Mouse (Mus musculus) naive thymus-derived CD4-positive, alpha-beta T cell, adult 2 months (primary cell): ENCODE results near the gene Spock3.
"Not testable (repeated sequence)": the region's sequence is repeated elsewhere in the genome, so short reads cannot be mapped to it uniquely, and the experiment has no call there.

ENCODE experiments used
- DNase-seq: peaks from one replicate; pipeline ENCODE4 v3.0.0-alpha.2; 2011; ENCODE audit warnings: low read depth

The Spock3 gene

GRCm38 (mm10) chr8:62950709-62951108, at the start of gene Spock3:
Gene Spock3, plus strand, starts transcription at chr8:62951009.
- no peak for DNase-seq

DNA sequence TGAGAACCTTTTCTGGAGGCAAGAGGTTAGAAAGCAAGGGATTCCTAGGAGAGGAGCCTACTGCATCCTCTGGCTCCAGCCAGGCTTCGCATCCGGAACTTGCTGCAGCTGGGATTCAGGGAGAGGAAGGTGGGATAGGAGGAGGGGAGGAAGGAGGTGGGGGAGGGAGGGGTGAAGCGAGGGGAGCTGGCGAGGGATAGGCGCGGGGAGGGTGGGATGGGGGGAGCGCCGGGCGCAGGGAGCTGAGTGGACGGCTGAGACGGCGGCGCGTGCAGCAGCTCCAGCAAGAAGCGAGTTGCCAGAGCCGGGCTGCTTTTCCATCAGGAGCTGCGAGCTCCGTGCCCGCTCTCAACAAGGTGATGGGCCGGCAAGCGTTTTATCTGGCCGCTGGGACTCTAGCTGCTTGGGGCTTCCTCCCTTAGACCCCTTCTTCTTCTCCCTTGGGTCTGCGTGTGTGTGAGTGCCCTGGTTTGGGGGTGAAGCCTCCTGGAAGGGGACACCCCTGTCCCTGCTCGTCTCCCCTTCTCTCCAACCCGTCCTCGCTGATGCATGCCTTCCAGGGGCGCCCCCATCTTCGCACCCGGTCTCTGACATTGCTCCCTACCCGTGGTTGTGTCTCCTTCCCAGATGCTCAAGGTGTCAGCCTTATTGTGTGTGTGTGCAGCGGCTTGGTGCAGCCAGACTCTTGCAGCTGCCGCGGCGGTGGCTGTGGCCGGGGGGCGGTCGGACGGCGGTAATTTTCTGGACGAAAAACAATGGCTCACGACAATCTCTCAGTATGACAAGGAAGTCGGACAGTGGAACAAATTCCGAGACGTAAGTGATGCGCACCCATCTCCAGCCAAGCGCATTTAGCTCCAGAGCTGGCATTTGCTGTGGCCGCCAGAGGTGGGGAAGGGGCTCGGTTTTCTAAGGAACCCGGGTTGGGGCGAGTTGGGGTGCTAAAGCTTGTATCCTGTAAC, 645 bp downstream of the Spock3 start:
- no peak for DNase-seq

DNA sequence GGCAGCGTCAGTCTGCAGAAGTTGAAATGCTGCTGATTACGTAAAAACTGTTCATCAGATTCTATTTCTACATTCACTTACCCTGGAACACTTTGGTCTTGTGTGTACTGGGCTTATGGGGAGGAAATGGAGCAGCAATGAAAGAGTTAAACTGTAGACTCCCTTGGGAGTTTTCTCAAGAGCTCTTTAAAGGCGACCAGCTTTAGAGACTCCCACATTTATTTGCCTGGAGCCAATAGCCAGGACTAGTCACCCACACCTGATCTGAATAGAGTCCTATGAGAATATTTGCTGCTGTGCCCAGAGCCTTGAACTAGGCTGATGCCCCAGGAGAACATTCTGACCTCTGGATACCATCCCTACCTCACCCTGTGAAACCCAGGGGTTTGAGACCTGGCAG, 1.7 kb downstream of the Spock3 start:
- DNase-seq = no peak

GRCm38 (mm10) chr8:62962608-62963007, 11.8 kb downstream of the Spock3 start:
- no peak for DNase-seq

DNA sequence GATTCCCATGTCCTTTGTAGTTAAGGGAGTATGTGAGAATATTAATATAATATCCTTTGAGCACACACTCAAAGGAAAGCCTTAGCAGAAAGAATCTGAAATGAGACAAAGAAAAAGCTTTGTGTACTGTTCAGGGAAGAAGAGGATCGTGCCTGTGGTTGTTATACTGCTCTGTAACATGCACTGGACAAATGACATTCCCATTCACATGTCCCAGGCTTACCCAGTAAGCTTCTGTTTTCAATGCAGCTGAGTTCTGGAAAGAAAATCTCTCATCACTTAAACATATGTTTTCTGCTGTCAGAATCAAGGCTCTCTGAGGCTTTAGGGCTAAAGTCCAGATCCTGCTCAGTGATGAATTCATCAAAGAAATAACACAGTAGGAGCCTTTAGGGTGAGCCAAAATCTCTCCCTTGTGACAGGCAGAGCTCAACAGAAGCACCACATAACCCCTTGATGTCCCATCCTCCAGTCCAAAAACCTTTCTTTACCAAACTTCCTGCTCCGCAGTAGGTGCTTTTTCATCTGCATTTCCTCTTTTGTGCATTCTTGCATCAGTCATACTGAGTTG, 19.1 kb downstream of the Spock3 start:
- DNase-seq = no peak

GRCm38 (mm10) chr8:63088984-63089383, 138.2 kb downstream of the Spock3 start:
- no peak for DNase-seq

GRCm38 (mm10) chr8:63098200-63098599, 147.4 kb downstream of the Spock3 start:
- no peak for DNase-seq

DNA sequence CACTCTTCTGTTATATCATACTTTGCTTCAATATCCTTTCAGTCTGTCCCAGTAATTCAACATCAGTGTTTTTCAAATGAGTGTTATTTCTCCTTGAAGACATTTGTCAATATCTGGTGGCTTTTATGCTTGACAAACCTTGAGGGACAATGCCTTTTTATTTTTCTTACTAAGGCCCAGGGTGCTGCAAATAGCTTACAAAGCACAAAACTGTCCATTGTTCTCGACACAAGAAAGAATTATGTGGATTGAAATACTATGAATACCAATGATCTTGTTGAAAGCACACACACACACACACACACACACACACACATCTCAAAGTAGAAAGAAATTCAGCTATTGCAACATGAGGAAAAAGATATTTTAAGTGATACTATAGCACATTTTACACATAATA, 159.0 kb downstream of the Spock3 start:
- no peak for DNase-seq

GRCm38 (mm10) chr8:63112919-63113318, 162.1 kb downstream of the Spock3 start:
- DNase-seq = no peak

DNA sequence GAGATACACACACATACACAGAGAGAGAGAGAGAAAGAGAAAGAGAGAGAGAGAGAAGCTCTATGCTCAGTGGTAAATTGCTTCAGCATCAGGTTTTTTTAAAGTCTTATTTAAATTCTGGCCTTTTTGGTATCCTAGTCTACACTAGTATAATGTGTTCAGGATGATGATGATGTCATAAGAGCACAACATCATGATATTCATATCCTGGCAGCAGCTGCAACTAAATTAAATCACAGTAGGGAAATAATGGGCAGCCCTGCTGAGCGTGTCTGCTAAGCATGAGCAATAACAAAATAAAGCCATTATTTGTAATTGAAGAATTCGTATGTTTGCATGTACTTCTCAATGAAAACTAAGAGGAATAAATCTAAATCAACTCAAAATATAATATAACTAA, 169.7 kb downstream of the Spock3 start:
- no peak for DNase-seq

DNA sequence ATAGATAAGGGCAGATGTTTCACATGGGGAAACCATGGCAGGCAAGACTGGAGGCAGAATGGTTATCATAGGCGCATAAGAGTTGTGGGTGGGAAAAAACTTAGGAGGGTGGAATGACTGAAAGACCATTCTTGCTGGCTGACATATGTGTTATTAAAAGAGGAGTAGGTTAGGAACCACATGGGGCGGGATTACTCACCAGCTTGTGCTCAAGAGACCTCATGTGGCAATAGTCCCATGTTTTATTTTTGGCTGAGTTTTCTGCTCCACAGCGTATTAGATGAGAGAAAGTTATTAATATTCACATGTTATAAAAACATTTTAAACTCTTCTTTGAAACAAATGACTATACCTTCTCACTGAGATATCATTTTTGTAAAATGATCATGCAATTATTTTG, 184.6 kb downstream of the Spock3 start:
- DNase-seq = no peak

- DNase-seq = not testable (repeated sequence)
Measured at GRCm38 (mm10) chr8:63163861-63164260, 213.1 kb downstream of the Spock3 start.

GRCm38 (mm10) chr8:63165326-63165725, 214.5 kb downstream of the Spock3 start:
- no peak for DNase-seq

DNA sequence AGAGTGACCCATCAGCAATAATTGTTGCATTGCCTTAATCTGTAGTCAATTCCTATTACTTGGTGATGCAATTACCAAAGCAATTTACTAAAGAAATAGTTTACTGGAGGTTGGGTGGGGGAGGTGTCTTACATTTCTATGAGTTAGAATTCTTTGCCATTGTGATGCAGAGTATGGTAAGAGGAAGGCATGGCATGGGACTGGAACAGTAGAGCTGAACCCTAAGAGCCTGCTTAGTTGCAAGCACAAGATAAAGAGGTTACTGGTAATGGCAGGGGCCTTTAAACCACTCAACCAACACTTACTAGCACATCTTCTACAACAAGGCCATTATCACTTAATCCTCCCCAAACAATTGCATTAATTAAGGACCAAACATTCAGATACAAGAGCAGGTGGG, 219.1 kb downstream of the Spock3 start:
- DNase-seq = no peak

GRCm38 (mm10) chr8:63181272-63181671, 230.5 kb downstream of the Spock3 start:
- DNase-seq = no peak

DNA sequence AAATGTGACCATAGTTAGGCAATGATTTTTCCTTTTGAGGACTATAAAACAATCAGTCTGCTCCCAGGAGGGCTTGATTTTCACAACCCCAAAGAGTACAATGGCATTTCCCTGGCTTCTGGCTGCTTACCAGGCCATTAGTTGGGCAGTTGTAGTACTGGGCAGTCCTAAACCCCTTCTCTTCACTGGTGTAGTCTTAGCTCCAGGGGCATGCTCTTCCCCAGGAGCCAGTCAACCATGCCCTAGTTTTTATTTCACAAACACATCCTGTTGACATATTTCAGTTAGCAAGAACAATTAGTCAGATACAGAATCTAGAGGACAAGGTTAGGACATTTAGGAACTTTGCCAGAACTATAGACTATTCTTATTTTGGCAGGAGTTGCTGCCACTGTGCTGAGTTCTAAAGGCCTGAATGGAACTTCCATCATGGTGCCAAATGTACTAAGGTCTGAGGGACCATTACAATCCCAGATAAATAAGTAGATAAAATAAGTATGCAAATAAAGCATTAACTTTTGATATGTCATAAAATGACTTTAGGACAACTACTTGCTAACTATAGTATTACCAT, 308.1 kb downstream of the Spock3 start:
- DNase-seq = no peak

GRCm38 (mm10) chr8:63262516-63262915, 311.7 kb downstream of the Spock3 start:
- no peak for DNase-seq

DNA sequence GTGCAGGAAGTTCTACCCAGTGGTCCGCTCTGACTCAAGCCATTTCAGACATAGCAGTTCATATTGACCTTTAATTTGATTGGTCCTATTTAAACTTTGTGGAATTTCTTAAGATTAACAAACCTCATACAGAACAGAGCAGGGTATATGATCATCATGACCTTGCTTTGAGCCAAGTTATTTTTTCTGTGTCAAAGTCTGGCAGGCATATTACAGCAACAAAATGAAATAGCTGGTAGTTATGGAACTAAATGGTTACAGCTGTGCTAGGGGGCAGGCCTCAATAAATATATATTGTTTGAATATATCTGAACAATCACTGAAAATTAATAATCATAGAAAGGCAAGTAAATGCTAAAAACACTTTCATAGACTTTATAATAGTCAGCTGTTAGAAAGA, 384.6 kb downstream of the Spock3 start:
- no peak for DNase-seq

DNA sequence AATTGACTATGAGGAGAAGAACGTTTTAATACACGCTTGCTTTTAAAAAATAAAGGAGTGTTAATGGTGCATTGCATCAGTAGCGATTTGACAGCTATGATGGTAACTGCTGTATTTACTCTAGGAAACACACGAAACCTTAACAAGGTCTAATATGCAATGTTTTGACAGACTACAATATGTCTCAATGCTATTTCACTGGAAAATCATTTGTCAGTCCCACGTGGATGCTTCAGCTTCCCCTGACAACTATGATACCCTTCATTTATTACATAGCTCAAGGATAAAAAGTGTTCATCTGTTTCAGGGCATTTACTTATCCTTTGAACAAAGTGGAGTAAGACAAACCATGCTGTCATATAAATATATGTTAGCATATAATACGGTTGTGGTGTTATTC, 417.8 kb downstream of the Spock3 start:
- no peak for DNase-seq

- no peak for DNase-seq
Measured at GRCm38 (mm10) chr8:63397659-63398058, 446.9 kb downstream of the Spock3 start.
